Mouse (Mus musculus): Measurements from ENCODE around the gene Vmn2r55. TPM values are rescaled to one million over a fixed set of nuclear protein-coding genes. Genes with fewer than 3 reads are reported as not detected.
"Not testable (repeated sequence)": the region's sequence is repeated elsewhere in the genome, so short reads cannot be mapped to it uniquely, and the experiment has no call there.

The Vmn2r55 gene
- not detected for polyA plus RNA-seq (2017; shearing (Covaris generic))

DNA sequence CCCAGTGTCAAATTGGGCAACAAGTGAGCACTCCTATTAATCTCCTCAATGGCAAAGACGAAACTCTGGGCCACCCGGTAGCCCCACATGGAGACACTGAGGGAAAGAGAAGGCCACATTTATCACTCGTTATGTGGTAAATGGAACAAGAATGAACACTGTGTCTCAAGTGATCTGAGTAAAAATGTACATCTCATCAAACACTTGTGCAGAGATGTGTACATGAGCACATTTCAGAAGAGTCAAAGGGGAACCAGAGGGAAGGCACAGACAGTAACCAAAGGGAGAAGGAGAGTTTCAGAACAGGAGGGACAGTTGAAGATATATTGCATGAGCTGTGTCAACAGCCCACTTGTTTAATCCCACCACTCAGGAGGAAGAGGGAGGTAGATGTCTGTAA, at the start of gene Vmn2r55:
Vmn2r55 (minus strand) TSS at position 101 of the 400 bp plus-strand sequence.
- ATAC-seq, result not testable (repeated sequence)

DNA sequence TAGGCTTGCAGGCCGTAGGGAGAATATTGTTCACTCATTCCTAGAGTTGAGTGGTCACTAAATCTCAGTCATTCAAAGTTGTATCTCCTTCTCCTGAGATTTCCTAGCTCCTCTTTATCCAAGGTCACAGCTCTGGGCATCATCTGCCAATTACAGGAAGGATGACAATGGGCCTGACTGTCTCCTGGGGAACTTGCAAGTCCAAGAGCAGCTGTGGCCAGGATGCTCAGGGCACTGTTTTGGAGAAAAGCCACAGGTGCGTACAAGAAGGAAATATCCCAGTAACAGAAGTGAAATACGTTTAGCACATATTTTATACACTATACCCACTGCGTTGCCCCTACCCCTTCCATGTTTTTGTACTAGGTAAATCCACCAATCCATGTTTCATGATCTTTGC, 44.6 kb downstream of the Vmn2r55 start, which contains the start of gene Vmn2r54:
Vmn2r54 (minus strand) TSS at position 101 of the 400 bp plus-strand sequence.
- not testable (repeated sequence) for ATAC-seq

DNA sequence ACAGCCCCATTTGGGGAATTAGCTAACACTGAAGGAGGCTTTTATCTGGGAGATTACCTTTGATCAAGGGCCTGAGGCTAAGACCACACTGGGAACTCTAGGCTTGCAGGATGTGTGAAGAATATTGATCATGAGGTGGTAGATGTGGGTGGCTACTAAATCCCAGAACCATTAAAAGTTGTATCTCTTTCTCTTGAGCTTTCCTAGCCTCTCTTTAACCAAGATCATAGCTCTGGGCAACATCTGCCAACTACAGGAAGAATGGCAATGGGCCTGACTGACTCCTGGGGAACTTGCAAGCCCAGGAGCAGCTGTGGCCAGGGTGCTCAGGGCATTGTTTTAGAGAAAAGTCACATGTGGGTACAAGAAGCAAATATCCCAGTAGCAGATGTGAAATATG, 76.1 kb downstream of the Vmn2r55 start, which contains the start of gene Vmn2r53:
Vmn2r53 (minus strand) TSS at position 101 of the 400 bp plus-strand sequence.
- no peak for ATAC-seq

Other genes with a start within 250 kb of the Vmn2r55 start
- 1 to 10 TPM; 6.2 TPM for gene Zfp606, start 206.7 kb downstream of the Vmn2r55 start, polyA plus RNA-seq (2017; shearing (Covaris generic))
- gene 2900092C05Rik, start 172.5 kb downstream of the Vmn2r55 start, polyA plus RNA-seq (2017; shearing (Covaris generic)), result not detected
- under 1 TPM; 0.04 to 0.09 TPM for gene Vmn2r53, start 76.2 kb downstream of the Vmn2r55 start, polyA plus RNA-seq (2017; shearing (Covaris generic))
- gene Vmn2r54, start 44.7 kb downstream of the Vmn2r55 start, polyA plus RNA-seq (2017; shearing (Covaris generic)), result not detected
- gene Vmn2r56, start 50.0 kb upstream of the Vmn2r55 start, polyA plus RNA-seq (2017; shearing (Covaris generic)), result under 1 TPM; 0.08 to 0.12 TPM
- gene Zscan18, start 118.6 kb upstream of the Vmn2r55 start, polyA plus RNA-seq (2017; shearing (Covaris generic)), result under 1 TPM; 0.25 to 0.29 TPM
- 10 to 100 TPM; 16.8 to 20.2 TPM for gene Zfp329, start 133.9 kb upstream of the Vmn2r55 start, polyA plus RNA-seq (2017; shearing (Covaris generic))
- gene Zfp110, start 149.8 kb upstream of the Vmn2r55 start, polyA plus RNA-seq (2017; shearing (Covaris generic)), result 10 to 100 TPM; 56.1 to 72.2 TPM
- gene Zfp128, start 196.2 kb upstream of the Vmn2r55 start, polyA plus RNA-seq (2017; shearing (Covaris generic)), result 1 to 10 TPM in 1 of 2 experiments, under 1 TPM in 1; 0.84 to 2.4 TPM
- gene Zscan22, start 212.8 kb upstream of the Vmn2r55 start, polyA plus RNA-seq (2017; shearing (Covaris generic)), result 10 to 100 TPM in 1 of 2 experiments, 1 to 10 TPM in 1; 6.6 to 10.9 TPM
- 1,000 to 10,000 TPM; 2,813 to 3,009 TPM for gene Rps5, start 237.3 kb upstream of the Vmn2r55 start, polyA plus RNA-seq (2017; shearing (Covaris generic))
- not detected for gene Rnf225, start 242.4 kb upstream of the Vmn2r55 start, polyA plus RNA-seq (2017; shearing (Covaris generic))